Mouse (Mus musculus) MEL (cell line): Measurements from ENCODE around the gene Fam193b. TPM values are rescaled to one million over a fixed set of nuclear protein-coding genes. Genes with fewer than 3 reads are reported as not detected.

Experiments used
- DNase-seq: peaks from one replicate; pipeline ENCODE4 v3.0.0; 2011; ENCODE audit warnings: low read depth, low spot score
- H3K27ac ChIP-seq: 2 replicates; pipeline ENCODE4 v1.5.1; 2012; ENCODE audit warnings: low read depth, mild to moderate bottlenecking, control low read depth, low read length, moderate library complexity; ENCODE audit not compliant: control insufficient read depth
- H3K27me3 ChIP-seq, 2 experiments: fragments of 150-350 bp in 1 of 2; sonication (generic) in 1 of 2; 2 replicates each; pipeline ENCODE4 v1.6.1; 2012; ENCODE audit warnings: low read length in 2 of 2, mild to moderate bottlenecking in 2 of 2, improper control_type of control experiment in 1 of 2, moderate library complexity in 1 of 2; ENCODE audit not compliant: insufficient read depth in 2 of 2, control insufficient read depth in 1 of 2
- H3K36me3 ChIP-seq, 2 experiments: 2 replicates each; pipeline ENCODE4 v1.6.1; 2012 to 2014; ENCODE audit warnings: low read length in 2 of 2, improper control_type of control experiment in 1 of 2, inconsistent platforms in 1 of 2, mild to moderate bottlenecking in 1 of 2; ENCODE audit not compliant: insufficient read depth in 2 of 2, control insufficient read depth in 1 of 2
- H3K4me1 ChIP-seq, 2 experiments: fragments of 150-350 bp in 1 of 2; sonication (generic) in 1 of 2; 2 replicates each; pipeline ENCODE4 v1.6.1; 2012; ENCODE audit warnings: low read length in 2 of 2, improper control_type of control experiment in 1 of 2, mild to moderate bottlenecking in 1 of 2; ENCODE audit not compliant: insufficient read depth in 2 of 2, control insufficient read depth in 1 of 2
- H3K4me3 ChIP-seq, 2 experiments: fragments of 150-350 bp in 1 of 2; sonication (generic) in 1 of 2; 2 replicates each; pipeline ENCODE4 v1.5.1; 2012; ENCODE audit warnings: low read depth in 2 of 2, low read length in 2 of 2, mild to moderate bottlenecking in 2 of 2, moderate library complexity in 2 of 2, control low read depth in 1 of 2, improper control_type of control experiment in 1 of 2; ENCODE audit not compliant: control insufficient read depth in 1 of 2, insufficient read depth in 1 of 2
- H3K79me2 ChIP-seq: 2 replicates; pipeline ENCODE4 v1.6.1; 2012; ENCODE audit warnings: mild to moderate bottlenecking, low read length, moderate library complexity; ENCODE audit not compliant: control insufficient read depth, poor library complexity, insufficient read depth
- H3K9ac ChIP-seq: 2 replicates; pipeline ENCODE4 v1.6.1; 2012; ENCODE audit warnings: low read depth, mild to moderate bottlenecking, control low read depth, low read length, moderate library complexity; ENCODE audit not compliant: control insufficient read depth, poor library complexity, severe bottlenecking
- H3K9me3 ChIP-seq: fragments of 150-350 bp; sonication (generic); replicated peaks from 2 replicates; pipeline ENCODE4 v1.6.1; 2012; ENCODE audit warnings: mild to moderate bottlenecking, low read length, improper control_type of control experiment, moderate library complexity; ENCODE audit not compliant: insufficient read depth
- CTCF ChIP-seq, 3 experiments: IDR thresholded peaks in 2 of 3; conservative IDR thresholded peaks in 1 of 3; 2 replicates each; pipeline ENCODE4 v1.5.1; 2011 to 2012; ENCODE audit warnings: low read length in 3 of 3, low read depth in 2 of 3, mild to moderate bottlenecking in 2 of 3, improper control_type of control experiment in 1 of 3, inconsistent platforms in 1 of 3, mixed read lengths in 1 of 3, moderate library complexity in 1 of 3; ENCODE audit not compliant: control insufficient read depth in 1 of 3, insufficient read depth in 1 of 3, poor library complexity in 1 of 3, severe bottlenecking in 1 of 3
- ELF1 ChIP-seq: IDR thresholded peaks from 2 replicates; pipeline ENCODE4 v1.6.1; 2014; ENCODE audit warnings: low read depth, mild to moderate bottlenecking, inconsistent platforms, low read length, improper control_type of control experiment, moderate library complexity
- EP300 ChIP-seq, 2 experiments: IDR thresholded peaks; 2 replicates each; pipeline ENCODE4 v1.6.1; 2011; ENCODE audit warnings: improper control_type of control experiment in 2 of 2, low read length in 2 of 2, low read depth in 1 of 2, mild to moderate bottlenecking in 1 of 2
- JUND ChIP-seq: IDR thresholded peaks from 2 replicates; pipeline ENCODE4 v1.6.1; 2011; ENCODE audit warnings: low read depth, mild to moderate bottlenecking, improper control_type of control experiment, low read length
- KAT2A ChIP-seq: conservative IDR thresholded peaks from 2 replicates; pipeline ENCODE4 v1.6.1; 2012; ENCODE audit warnings: low read depth, low read length, improper control_type of control experiment, inconsistent platforms
- MAX ChIP-seq: IDR thresholded peaks from 2 replicates; pipeline ENCODE4 v1.6.1; 2011; ENCODE audit warnings: low read length, improper control_type of control experiment
- MAZ ChIP-seq: IDR thresholded peaks from 2 replicates; pipeline ENCODE4 v1.6.1; 2012; ENCODE audit warnings: low read depth, mild to moderate bottlenecking, inconsistent platforms, low read length, improper control_type of control experiment
- MYB ChIP-seq: IDR thresholded peaks from 2 replicates; pipeline ENCODE4 v1.6.1; 2011; ENCODE audit warnings: mild to moderate bottlenecking, low read depth, low read length, improper control_type of control experiment
- MYC ChIP-seq: IDR thresholded peaks from 2 replicates; pipeline ENCODE4 v1.6.1; 2011; ENCODE audit warnings: low read depth, mild to moderate bottlenecking, low read length, improper control_type of control experiment, moderate library complexity
- POLR2AphosphoS5 ChIP-seq: IDR thresholded peaks from 2 replicates; pipeline ENCODE4 v1.6.1; 2012; ENCODE audit warnings: low read depth, borderline replicate concordance, mild to moderate bottlenecking, inconsistent platforms, low read length, moderate library complexity, mixed read lengths
- RAD21 ChIP-seq: IDR thresholded peaks from 2 replicates; pipeline ENCODE4 v1.6.1; 2011; ENCODE audit warnings: mild to moderate bottlenecking, low read depth, low read length, improper control_type of control experiment
- SMC3 ChIP-seq: IDR thresholded peaks from 2 replicates; pipeline ENCODE4 v1.6.1; 2011; ENCODE audit warnings: low read depth, low read length, improper control_type of control experiment
- TAL1 ChIP-seq: IDR thresholded peaks from 2 replicates; pipeline ENCODE4 v1.6.1; 2012; ENCODE audit warnings: mild to moderate bottlenecking, inconsistent platforms, low read length, moderate library complexity, mixed read lengths
- TBP ChIP-seq: IDR thresholded peaks from 2 replicates; pipeline ENCODE4 v1.8.0; 2011; ENCODE audit warnings: low read depth, low read length, improper control_type of control experiment
- TCF12 ChIP-seq: IDR thresholded peaks from 2 replicates; pipeline ENCODE4 v1.6.1; 2014; ENCODE audit warnings: low read depth, mild to moderate bottlenecking, inconsistent platforms, low read length, improper control_type of control experiment, moderate library complexity
- UBTF ChIP-seq: IDR thresholded peaks from 2 replicates; pipeline ENCODE4 v1.6.1; 2012; ENCODE audit warnings: low read depth, mild to moderate bottlenecking, inconsistent platforms, low read length, improper control_type of control experiment, moderate library complexity, borderline replicate concordance; ENCODE audit not compliant: insufficient read depth
- USF2 ChIP-seq, 2 experiments: IDR thresholded peaks; 2 replicates each; pipeline ENCODE4 v1.6.1; 2011 to 2012; ENCODE audit warnings: improper control_type of control experiment in 2 of 2, low read length in 2 of 2, borderline replicate concordance in 1 of 2, inconsistent platforms in 1 of 2, low read depth in 1 of 2, mild to moderate bottlenecking in 1 of 2; ENCODE audit not compliant: insufficient read depth in 1 of 2
- ZNF384 ChIP-seq: IDR thresholded peaks from 2 replicates; pipeline ENCODE4 v1.6.1; 2012; ENCODE audit warnings: low read depth, mild to moderate bottlenecking, inconsistent platforms, low read length, improper control_type of control experiment
- polyA plus RNA-seq, 2 experiments: library from polyadenylated mRNA; stranded (reverse) in 1 of 2; unstranded in 1 of 2; fragments of >175 nt in 1 of 2; fragments of >200 nt in 1 of 2; gene quantifications; 2 replicates each; pipeline versions ENCODE4 v1.2.1 to v1.2.4; 2012; ENCODE audit warnings: low replicate concordance in 2 of 2, low read depth in 1 of 2; ENCODE audit not compliant: insufficient read length in 2 of 2, insufficient read depth in 1 of 2, missing spikeins in 1 of 2
- total RNA-seq: library from RNA; depleted of rRNA; stranded (reverse); fragments of 300-350 nt; gene quantifications from 2 replicates; pipeline ENCODE4 v1.2.3, GENCODE M21; 2012

The Fam193b gene
- total and polyA plus RNA-seq, 3 experiments = 11.9 to 38.7 TPM; not detected in 1

DNA sequence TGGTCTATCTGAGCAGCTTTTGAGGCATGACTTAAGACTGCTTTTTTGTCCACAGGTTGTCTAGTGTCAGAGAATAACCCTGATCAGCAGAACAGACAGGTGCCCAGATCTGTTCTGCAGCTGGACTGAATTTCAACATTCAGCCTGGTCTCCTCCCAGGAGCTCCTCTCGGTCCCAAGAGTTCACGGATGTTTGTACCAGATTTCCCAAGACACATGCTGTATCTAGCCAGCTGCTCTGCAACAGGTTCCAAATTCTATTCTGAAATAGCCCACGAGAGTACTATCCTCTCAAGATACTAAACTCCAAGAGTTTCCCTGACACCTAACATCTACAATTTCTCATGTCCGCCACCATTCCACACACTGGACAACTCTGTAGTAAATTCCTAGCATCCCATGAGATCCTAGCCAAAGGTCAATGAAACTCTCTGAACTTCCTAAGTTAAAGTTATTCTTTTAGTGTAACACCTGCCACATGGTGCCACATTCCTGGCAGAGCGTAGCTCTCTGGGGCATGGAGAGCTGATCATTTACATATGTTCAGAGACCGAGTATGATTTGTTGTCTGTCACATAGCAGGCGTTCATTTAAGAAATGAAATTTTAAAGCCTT, 7.5 kb downstream of the Fam193b start:
- H3K9ac ChIP-seq = no peak overlapping the region
- 0 out of 4 replicates have a peak, but pooled peaks cover 0 to 5% of the 10 kb centered on the region in 2 experiments for H3K36me3 ChIP-seq
- peaks cover 5% of the 10 kb centered on the region for H3K79me2 ChIP-seq
- no peaks in the 10 kb centered on the region for H3K9me3 ChIP-seq
- no peaks in the 10 kb centered on the region for H3K27me3 ChIP-seq
- no peak for TF ChIP-seq TAL1
- no peak for TF ChIP-seq POLR2AphosphoS5
- TF ChIP-seq ZNF384 = no peak
- TF ChIP-seq UBTF = no peak
- TF ChIP-seq USF2 (IDR thresholded peaks at IDR 0.05; ENCODE audit: borderline replicate concordance in 1 of 2, insufficient read depth in 1 of 2, low read depth in 1 of 2, low read length in 2 of 2) = no peak
- TF ChIP-seq TCF12 = no peak
- H3K4me3 ChIP-seq = no peak overlapping the region
- no peaks in the 10 kb centered on the region for H3K4me1 ChIP-seq
- H3K27ac ChIP-seq = no peak overlapping the region
- no peak for DNase-seq

GRCm38 (mm10) chr13:55557499-55557898, 13.4 kb downstream of the Fam193b start:
- H3K79me2 ChIP-seq = no peaks in the 10 kb centered on the region
- no peak overlapping the region for H3K4me3 ChIP-seq
- DNase-seq = no peak
- peaks cover 0 to 1% of the 10 kb centered on the region in 2 experiments; a peak in 1 of 4 replicates for H3K36me3 ChIP-seq
- TF ChIP-seq ZNF384 (no peak), CTCF (IDR thresholded peaks at IDR 0.05 in 2 of 3, conservative IDR thresholded peaks at IDR 0.05 in 1 of 3; ENCODE audit: control insufficient read depth in 1 of 3, insufficient read depth in 1 of 3, low read depth in 2 of 3, low read length in 3 of 3, poor library complexity in 1 of 3, severe bottlenecking in 1 of 3) (no peak)
- H3K4me1 ChIP-seq = no peaks in the 10 kb centered on the region
- no peak overlapping the region for H3K27ac ChIP-seq
- no peaks in the 10 kb centered on the region for H3K9me3 ChIP-seq
- H3K27me3 ChIP-seq = no peaks in the 10 kb centered on the region
- H3K9ac ChIP-seq = no peak overlapping the region

DNA sequence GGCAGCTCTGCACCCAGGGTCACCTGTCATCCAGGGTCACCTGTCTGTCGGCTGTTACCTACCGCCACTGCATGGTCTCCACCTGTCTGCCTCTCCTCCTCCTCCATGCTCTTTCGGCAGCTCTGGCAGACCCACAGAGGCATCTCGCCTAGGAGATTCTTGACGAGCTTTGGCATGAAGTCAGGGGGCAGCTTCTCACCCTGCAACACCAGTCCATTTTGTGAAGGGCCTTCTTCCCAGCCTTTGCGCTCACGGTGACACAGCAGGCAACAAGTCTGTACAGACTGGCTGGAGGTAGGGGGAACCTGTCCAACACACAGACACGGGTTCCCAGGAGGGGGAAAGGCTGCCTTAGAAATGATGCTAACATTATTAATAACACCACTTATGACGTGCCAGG, 15.0 kb downstream of the Fam193b start:
- DNase-seq = no peak
- TF ChIP-seq RAD21 (no peak), SMC3 (no peak), TBP (no peak), TAL1 (no peak), POLR2AphosphoS5 (no peak), MYB (no peak), MAZ (no peak), KAT2A (no peak), ELF1 (no peak), JUND (no peak), MAX (no peak), EP300 (IDR thresholded peaks at IDR 0.05; ENCODE audit: low read depth in 1 of 2, low read length in 2 of 2) (no peak), MYC (no peak)
- TF ChIP-seq, all 39 proteins: peak for 0
- Histone ChIP-seq H3K27me3 (no peaks in the 10 kb centered on the region), H3K4me3 (no peak overlapping the region), H3K36me3 (no peaks in the 10 kb centered on the region; a peak in 1 of 4 replicates), H3K4me1 (no peaks in the 10 kb centered on the region), H3K27ac (no peak overlapping the region), H3K9me3 (no peaks in the 10 kb centered on the region), H3K9ac (no peak overlapping the region), H3K79me2 (no peaks in the 10 kb centered on the region)
